Mouse (Mus musculus): ENCODE measurements at regions not wholly inside any gene's neighbourhood (a gene's known extent, or its start where the extent isn't known, plus 50 kb on each side); places are given as distances from the start of the nearest gene placed in this dataset.

DNA sequence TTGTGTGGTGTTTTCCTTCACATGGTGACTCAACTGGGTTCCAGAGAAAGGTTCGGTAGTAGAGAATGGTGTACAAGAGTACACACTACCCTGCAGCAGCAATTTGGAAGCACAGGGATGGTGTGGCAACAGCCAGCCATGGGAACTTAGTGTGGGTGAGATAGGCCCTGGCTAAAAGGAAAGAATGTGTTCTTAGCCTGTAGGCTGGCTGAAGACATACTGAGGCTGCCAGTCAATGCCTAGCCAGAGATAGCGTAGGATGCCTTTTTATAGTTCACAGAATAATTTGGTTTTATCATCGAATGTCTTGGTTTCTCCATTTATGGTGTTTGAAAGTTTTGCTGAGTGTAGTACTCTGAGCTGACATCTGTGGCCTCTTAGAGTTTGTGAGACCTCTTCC, 130.1 kb upstream of the Btg1 start:
- no peak for DNase-seq (ENCODE audit: extremely low read depth, low read depth, low spot score)

- no peak for DNase-seq (ENCODE audit: extremely low read depth, low read depth, low spot score)
These were observed 123.1 kb upstream of the Btg1 start for GRCm38 (mm10) chr10:96493706-96494105.

DNA sequence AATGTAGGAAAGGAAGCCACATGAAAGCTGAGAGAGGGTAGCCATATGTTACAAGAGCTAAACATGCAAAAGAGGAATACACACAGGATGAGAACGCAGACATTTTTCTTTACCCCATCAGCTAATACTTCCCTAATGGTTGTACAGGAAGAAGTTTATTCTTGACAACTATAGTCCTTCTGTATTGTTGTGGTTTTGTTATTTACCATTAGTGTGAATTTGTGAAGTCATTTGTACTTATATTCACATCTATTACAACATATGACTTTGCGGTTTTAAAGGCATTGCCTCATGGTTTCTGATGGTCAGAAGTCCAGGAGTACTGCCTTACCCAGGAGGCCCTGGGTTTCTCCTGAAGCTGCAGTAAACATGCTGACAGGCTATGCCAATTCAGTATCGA, 120.1 kb upstream of the Btg1 start:
- no peak for DNase-seq (ENCODE audit: extremely low read depth, low read depth, low spot score)

DNA sequence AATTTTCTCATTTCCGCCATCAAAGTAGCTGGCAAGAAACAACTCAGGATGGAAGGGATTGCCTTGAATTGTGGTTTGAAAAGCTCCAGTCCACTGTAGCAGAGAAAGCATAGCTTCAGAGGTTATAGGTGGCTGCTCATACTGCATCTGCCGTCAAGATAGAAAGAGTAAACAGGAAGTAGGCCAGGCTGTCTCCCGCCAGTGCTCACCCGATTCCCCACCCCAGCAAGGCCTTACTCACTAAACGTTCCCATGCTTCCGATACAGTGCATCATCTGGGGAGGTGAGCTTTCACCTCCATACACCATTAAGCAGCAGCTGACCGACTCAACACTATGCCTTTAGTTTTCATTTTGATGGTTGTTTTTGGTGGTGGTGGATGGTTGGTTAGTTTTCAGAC, 119.3 kb upstream of the Btg1 start:
- no peak for DNase-seq (ENCODE audit: extremely low read depth, low read depth, low spot score)

DNA sequence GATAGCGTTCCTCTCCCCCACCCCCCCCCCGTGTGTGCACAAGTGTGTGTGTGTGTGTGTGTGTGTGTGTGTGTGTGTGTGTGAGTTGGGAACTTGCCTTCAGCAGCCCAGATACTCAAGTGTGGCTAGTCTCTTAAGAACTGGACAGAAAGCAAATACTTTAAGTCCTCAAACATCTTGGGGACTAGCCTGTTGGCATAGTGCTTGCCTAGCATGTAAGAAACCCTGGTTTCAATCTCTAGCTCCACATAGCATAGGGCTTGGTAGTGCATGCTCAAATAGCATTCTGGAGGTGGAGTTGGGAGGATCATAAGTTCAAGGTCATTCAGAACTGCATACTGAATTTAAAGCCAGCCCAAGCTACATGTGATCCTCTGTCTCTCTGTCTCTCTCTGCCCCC, 117.5 kb upstream of the Btg1 start:
- no peak for DNase-seq (ENCODE audit: extremely low read depth, low read depth, low spot score)

DNA sequence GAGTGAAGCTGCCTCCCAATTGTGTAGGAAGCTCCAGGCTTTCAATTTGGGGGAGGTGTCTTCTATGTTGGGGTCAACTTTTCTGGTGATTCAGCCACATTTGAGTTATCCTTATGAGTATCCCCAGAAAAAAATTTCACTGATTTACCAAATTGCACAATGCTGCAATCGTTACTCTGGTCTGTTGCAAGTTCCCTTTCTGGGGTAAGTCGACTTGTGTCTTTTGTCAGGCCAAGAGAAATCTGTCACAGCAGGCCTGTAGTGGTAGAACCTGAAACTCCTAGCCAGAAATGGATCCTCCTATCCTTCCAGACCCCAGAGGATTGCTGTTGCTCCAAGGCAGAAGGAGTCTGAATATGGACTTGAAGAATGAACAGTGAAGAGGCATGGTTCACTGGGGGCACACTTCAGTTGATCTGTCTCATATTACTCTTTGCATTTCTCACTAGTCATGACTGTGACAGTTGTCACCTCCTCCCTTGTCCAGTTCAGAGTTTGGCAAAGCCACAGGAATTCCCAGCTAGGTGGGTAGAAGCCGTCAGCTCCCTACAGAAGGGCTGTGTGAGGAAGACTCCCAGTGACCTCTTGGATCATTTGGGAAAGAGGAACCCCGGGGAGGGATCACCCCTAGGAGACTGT, 114.6 kb upstream of the Btg1 start:
- DNase-seq (ENCODE audit: extremely low read depth, low read depth, low spot score): no peak

- no peak for DNase-seq (ENCODE audit: extremely low read depth, low read depth, low spot score)
These were observed 114.1 kb upstream of the Btg1 start for GRCm38 (mm10) chr10:96502736-96503135.

- no peak for DNase-seq (ENCODE audit: extremely low read depth, low read depth, low spot score)
These were observed 112.5 kb upstream of the Btg1 start for GRCm38 (mm10) chr10:96504340-96504739.

DNA sequence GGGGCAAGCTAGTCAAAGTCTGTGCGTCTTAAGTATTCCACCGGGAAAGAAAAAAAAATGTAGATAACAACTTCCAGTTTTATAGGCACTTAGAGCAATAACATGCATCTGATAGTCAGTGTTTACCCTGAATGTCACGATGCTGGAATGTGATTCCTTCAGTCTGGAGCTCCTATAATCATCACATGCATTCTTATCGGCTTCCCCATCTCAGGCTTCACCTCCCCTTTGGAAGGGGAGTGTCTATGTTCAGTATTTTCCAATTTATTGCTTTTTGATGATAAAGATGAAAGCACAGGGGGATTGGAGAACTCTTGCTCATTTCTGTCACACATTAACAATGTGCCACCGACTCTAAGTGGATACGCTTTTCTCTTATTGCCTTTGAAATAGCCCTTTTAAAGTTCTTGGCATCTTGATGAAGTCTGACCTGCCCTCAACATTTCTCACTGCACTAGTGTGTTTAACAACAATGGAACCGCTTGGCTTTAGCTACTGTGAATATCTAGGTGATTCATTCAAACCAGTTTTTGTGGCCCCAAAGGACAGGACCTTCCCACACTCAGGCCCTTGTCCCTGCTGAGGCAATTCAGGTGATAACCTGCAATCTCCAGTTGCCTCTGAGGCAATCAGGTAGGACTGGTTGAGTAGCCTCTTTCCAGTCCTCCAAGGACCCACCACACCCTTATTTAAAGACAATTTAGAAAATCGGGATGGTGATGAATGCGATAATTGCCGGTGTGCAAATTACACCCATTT, 101.5 kb upstream of the Btg1 start:
- DNase-seq (ENCODE audit: extremely low read depth, low read depth, low spot score): no peak

GRCm38 (mm10) chr10:96515923-96516258, 100.9 kb upstream of the Btg1 start:
- DNase-seq (ENCODE audit: extremely low read depth, low read depth, low spot score): no peak

- DNase-seq (ENCODE audit: extremely low read depth, low read depth, low spot score): no peak
These were observed 97.4 kb upstream of the Btg1 start for GRCm38 (mm10) chr10:96519411-96519810.

DNA sequence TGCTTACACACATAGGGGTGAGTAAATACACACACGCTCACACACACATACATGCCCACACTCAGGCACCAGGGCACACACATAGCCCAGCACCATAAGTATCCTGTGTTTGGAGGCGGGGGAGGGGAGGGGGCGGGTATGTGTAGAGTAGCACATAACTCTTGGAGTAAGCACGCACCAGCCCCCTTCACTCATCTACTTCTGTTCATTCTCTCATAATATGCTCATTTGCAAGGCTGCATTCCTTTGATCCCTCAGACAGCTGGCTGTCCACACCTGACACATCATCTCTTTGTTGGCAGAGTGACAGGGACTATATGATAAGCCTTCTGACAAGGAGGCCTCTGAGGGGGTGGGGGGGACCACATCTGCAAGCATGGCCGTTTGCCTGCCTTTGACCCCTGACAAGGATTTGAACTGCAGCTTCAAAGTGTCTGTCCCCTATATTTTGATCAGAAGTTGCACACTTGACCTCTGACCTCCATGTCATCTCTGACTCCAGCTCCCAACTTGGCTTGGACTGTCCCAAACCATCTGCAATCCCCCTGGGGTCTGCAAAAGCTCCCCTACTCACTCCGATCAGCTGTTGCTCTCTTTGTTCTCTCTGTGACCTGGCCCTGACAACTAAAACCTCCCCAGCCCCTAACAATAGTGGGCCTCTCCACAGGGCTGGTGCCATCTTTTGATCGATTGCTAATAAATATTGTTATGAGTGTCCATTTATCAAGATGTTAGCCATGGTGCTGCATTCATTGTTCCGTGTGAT, 95.6 kb upstream of the Btg1 start:
- DNase-seq (ENCODE audit: extremely low read depth, low read depth, low spot score): no peak

DNA sequence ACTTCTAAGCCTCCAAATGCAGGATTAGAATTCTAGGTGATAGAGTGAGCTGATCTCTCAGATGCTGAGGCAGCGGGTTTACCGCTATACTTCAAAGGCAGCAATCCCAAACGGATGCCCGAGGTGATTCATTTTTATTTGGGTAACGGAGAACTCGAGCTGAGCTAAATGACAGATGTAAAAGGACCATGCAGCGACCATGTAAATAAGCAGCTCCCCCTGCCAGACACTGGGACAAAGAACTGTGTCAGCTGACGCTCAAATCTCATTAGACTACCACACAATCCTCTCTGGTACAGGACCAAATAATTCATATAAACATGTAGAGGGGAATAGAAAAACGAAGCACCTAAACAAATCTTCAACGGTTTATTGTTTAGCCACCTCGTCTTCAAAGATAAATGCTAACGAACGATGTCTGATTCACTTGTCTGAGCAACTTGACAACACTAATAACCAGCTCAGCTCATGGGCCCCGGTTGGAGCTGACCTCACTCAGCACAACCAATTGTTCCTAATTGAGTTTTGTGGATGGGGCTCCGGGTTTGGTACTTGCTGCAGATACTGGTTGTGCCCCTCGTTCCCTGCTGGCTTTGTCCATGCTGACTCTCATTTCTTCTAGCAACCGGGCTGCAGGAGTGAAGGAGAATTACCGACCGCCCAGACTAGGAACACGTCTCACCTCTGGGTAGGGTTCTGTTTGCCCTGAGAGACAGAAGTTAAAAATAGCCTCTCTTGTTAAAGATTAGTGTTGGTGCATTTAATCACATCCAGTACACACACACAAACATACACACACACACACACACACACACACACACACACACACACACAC, 92.6 kb upstream of the Btg1 start:
- DNase-seq (ENCODE audit: extremely low read depth, low read depth, low spot score): no peak

- DNase-seq (ENCODE audit: extremely low read depth, low read depth, low spot score): no peak
These were observed 88.9 kb upstream of the Btg1 start for GRCm38 (mm10) chr10:96527864-96528263.

DNA sequence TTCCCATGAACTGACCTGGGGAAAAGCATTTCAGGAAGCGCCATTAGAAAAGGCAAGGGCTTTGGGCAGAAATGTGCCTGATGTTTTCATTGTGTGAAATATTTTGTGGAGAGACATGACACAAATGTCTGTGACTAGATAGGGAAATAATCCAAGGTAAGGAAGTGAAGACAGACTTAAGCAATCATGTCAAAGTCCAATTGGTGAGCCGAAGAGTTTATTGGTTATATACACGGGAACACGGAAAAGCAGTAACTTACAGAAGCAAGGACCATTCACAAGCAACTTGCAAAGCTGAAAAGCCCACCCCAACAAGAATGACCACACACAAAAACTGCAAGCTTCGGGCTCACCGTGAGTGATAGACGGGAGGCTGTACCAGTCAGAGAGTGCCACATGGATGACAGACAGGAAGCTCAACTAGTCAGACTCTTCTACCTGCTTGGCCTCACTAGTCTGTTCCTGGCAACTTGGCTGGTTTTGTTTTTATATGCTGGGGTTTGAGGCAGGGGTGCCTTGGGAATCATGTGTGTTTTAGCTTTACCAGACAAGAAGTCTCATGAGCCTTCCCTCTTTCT, 82.2 kb upstream of the Btg1 start:
- DNase-seq (ENCODE audit: extremely low read depth, low read depth, low spot score): no peak

DNA sequence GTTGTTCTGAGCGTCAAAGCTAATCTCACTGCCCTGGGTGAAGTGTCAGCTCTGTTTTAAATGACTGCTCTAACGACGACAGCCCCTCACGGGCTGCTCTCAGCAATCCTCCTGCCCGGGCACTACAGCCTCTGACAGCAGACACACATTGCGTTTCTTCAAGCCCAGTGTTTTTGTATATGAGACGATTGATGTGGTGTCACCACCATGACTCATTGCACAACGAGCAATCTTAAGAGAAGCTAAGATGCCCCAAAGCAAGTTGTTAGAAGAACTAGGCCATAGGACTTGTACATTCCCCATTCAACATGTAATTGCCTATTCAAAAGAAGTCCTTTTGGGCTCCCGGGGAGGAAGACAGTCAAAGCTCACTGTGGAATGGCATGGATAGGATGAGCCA, 81.3 kb upstream of the Btg1 start:
- DNase-seq (ENCODE audit: extremely low read depth, low read depth, low spot score): peak; percentile 61

DNA sequence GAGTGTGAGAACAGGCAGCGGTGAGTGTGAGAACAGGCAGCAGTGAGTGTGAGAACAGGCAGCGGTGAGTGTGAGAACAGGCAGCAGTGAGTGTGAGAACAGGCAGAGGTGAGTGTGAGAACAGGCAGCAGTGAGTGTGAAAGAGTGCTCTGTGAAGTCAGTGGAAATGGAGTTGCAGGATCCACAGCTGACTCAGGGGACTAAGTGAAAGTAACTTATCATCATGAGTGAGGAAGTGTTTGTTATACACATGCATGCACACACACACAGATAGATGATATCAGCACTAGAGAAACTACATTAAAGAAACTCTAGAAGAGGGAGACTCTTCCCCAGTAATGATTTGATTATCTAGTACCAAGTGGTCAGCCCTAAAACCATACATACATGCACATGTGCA, 76.0 kb upstream of the Btg1 start:
- DNase-seq (ENCODE audit: extremely low read depth, low read depth, low spot score): no peak

DNA sequence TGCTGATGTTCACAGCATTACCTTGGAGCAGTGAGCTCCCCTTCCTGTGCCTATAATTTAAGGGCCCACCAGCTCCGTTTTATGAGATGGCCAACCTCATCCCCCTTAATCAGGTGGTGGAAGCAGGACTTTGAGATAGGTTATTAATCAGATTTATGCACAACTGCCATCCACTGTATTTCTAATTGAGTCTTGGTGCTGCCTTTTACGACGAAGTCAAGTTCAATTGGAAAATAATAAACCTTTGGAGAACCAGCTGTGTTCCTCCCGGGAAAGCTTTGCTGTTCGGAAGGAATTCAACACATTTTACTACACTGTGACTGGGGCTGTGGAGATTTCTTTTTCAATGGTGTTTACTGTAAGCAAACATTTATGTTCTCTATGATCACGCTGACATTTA, 71.5 kb upstream of the Btg1 start:
- DNase-seq (ENCODE audit: extremely low read depth, low read depth, low spot score): no peak

- DNase-seq (ENCODE audit: extremely low read depth, low read depth, low spot score): no peak
These were observed 70.9 kb upstream of the Btg1 start for GRCm38 (mm10) chr10:96545761-96546388.

DNA sequence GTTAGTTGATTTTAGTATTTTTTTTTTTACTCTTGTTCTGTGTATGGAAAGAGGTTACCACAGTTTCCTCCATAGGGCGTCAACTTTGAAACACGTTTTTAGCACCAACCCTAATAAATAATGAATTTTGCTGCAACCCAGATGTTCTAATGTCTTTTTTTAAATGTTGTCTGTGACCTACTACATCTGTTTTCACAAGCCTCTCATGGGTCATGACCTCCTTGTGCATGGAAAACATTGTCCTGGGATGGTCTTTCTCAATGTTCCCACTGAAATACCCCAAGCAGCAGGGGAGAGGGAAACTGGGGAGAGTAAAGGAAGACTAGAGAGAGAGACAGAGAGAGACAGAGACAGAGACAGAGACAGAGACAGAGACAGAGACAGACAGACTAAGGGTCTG, 67.2 kb upstream of the Btg1 start:
- no peak for DNase-seq (ENCODE audit: extremely low read depth, low read depth, low spot score)

DNA sequence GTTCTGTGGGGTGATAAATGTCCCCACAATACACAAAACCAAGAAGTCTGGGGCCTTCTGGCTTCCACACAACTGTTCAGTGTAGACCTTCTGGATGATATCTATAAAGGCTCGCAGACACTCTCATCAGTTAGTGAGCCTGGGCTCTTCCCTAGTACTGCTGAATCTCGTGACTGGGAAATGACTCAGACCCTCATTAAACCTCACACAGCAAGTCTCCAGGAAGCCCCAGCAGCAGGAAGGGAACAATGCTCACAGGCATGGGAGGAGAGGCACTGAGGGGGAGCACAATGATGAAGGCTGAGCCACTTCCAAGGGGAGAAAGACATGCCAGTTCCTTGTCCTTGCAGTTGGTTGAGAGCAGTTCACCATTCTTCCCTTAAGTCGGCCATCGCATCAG, 66.5 kb upstream of the Btg1 start:
- no peak for DNase-seq (ENCODE audit: extremely low read depth, low read depth, low spot score)

Data from fat pad, adult 2 months (tissue).